Mouse (Mus musculus) erythroblast, adult 5-6 weeks (primary cell): ENCODE data around the gene Fkbp4. TPM values are rescaled to one million over a fixed set of nuclear protein-coding genes. Genes with fewer than 3 reads are reported as not detected.

ENCODE experiments used
- ATAC-seq: replicated peaks from 2 replicates; pipeline ENCODE4 v1.8.0; 2016; ENCODE audit warnings: moderate number of reproducible peaks, mild to moderate bottlenecking, moderate TSS enrichment, inconsistent platforms; ENCODE audit not compliant: poor library complexity, low FRiP score, severe bottlenecking
- total RNA-seq, 2 experiments: library from RNA; stranded (forward) in 1 of 2; stranded (reverse) in 1 of 2; fragments of 150-400 nt in 1 of 2; fragments of 200-764, 138-1000 nt in 1 of 2; gene quantifications; 2 replicates each; pipeline versions ENCODE4 v1.2.3 to v1.2.4; 2015 to 2017; ENCODE audit warnings: low replicate concordance in 2 of 2

Fkbp4 gene
- total RNA-seq (2015; ENCODE audit: low replicate concordance), result 16.1 and 19.2 TPM in 2 replicates
- total RNA-seq (2017; ENCODE audit: low replicate concordance), result 34.8 and 68.4 TPM in 2 replicates

DNA sequence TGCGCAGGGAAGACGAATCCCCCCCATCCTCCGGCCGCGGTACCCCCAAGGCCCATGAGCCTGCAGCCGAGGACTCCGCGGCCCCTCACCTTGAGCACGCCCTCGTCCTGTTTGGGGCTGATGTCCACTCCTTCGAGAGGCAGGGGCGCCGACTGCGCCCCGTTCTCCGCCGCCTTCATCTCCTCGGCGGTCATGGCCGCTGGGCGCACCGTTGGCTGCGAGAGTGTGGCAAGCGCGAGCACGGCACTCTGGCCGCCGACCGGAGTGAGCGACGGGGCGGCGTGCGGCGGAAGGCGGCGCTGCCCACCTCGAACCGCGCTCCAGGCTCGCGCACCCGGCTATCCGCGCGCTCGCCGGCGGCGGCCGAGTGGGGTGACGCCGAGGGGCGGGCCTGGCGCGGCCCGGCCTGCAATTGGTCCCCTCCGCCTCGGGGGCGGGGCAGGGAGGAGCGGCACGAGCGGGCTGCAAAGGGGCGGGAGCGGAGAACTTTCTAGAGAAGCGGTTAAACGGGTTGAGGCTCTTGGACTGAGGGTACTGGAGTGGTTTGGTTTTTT, at the start of gene Fkbp4:
TSS of gene Fkbp4 (minus strand) at position 361 of the 554 bp plus-strand sequence.
- ATAC-seq, result peak; percentile 93

- ATAC-seq, result no peak
These were observed 49.3 kb upstream of the Fkbp4 start for GRCm38 (mm10) chr6:128487736-128488135.

- peak; percentile 99 for ATAC-seq
These were observed 41.3 kb upstream of the Fkbp4 start for GRCm38 (mm10) chr6:128479463-128480454.

DNA sequence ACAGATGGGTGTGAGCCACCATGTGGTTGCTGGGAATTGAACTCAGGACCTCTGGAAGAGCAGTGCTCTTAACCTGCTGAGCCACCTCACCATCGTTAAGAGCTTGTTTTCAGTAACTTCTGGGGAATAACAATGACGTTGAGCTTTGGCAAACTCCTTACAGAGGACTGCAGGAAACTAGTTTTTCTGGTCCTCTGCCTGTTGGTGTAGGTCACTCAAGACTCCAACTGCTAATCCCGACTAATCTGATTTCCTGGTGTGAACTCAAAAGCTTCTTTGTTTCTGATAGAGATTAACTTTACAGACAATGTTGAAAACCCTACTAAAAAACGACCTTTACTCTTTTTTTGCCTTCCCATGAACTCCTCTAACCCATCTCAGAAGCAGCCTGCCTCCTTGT, 39.0 kb upstream of the Fkbp4 start:
- no peak for ATAC-seq

DNA sequence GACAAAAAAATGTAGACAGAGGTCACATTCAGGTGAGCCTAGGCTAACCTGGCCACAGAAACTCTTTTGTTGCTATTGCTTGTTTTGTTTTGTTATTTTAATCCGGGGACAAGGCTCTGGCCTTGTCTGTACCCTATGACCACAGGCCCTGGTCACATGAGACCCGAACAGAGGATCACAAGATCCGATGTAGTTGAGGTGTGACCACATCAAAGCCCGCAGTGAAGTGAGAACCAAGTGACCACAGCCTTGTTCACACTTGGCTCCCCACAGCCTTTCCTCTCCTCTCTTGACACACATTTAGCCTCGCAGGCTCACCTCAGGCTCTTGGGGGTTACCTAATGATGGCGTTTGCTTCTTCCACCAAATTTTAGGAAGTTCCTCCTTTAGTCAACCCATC, 35.6 kb upstream of the Fkbp4 start:
- no peak for ATAC-seq

DNA sequence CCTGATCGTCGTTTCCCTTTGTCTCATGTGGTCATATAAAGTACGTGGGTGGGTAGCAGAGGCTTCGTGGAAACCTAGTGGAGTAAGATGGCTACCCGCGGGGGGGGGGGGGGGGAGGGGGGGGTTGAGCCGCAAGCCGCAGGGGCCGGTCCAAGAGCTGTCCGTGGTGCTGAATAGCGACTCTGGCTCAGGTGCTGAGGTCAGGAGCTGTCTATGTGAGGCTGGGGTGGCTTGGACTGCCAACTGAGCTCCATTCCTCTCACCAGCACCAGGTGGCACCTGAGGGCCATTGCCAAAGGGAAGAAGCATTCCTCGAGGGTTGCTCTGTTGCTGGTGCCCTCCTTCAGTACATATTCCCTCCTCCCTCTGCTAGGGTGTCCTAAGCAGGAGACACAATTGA, 31.0 kb upstream of the Fkbp4 start:
- no peak for ATAC-seq

DNA sequence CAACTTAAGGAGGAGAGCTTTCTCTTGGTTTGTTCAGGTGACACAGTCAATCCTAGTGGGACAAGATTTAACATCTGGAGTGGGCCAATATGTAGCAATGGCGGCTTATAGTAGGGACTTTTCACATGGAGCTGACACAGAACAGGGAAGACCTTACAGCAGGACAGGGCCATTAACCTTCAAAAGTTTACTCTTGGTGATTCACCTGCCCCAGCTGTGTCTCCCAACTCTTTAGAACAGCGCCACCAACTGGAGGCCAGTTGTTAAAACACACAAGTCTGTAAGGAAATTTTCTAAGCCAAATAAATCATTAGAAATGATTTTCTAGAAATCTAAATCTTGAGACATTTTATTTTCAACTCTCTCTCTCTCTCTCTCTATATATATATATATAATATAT, 28.8 kb upstream of the Fkbp4 start:
- no peak for ATAC-seq

GRCm38 (mm10) chr6:128466563-128466962, 28.1 kb upstream of the Fkbp4 start:
- ATAC-seq, result no peak

- ATAC-seq, result no peak
These were observed 27.6 kb upstream of the Fkbp4 start for GRCm38 (mm10) chr6:128466043-128466442.

GRCm38 (mm10) chr6:128464996-128465395, 26.5 kb upstream of the Fkbp4 start:
- no peak for ATAC-seq

- no peak for ATAC-seq
These were observed 23.1 kb upstream of the Fkbp4 start for GRCm38 (mm10) chr6:128461606-128462005.

- no peak for ATAC-seq
These were observed 22.4 kb upstream of the Fkbp4 start for GRCm38 (mm10) chr6:128460729-128461503.

DNA sequence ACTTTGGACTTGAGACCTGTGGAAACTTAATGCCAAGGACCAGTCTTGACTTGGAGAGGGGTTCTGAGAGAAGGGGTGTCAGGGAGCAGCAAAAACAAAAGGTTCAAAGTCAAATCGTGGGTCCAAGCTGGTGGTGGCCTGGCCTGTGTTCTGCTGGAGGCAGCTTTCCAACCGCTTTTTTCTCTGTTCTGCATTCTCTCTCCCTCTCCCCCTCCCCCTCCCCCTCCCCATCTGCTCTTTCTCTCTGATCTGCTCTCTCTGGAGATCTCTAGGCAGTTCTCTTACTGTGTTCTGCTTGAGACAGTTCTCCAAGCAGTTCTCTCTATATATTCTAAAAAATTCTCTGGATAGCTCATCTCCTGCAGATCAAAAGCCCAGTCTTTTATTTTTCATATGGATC, 21.8 kb upstream of the Fkbp4 start:
- no peak for ATAC-seq

- ATAC-seq, result no peak
These were observed 18.7 kb upstream of the Fkbp4 start for GRCm38 (mm10) chr6:128457186-128457585.

DNA sequence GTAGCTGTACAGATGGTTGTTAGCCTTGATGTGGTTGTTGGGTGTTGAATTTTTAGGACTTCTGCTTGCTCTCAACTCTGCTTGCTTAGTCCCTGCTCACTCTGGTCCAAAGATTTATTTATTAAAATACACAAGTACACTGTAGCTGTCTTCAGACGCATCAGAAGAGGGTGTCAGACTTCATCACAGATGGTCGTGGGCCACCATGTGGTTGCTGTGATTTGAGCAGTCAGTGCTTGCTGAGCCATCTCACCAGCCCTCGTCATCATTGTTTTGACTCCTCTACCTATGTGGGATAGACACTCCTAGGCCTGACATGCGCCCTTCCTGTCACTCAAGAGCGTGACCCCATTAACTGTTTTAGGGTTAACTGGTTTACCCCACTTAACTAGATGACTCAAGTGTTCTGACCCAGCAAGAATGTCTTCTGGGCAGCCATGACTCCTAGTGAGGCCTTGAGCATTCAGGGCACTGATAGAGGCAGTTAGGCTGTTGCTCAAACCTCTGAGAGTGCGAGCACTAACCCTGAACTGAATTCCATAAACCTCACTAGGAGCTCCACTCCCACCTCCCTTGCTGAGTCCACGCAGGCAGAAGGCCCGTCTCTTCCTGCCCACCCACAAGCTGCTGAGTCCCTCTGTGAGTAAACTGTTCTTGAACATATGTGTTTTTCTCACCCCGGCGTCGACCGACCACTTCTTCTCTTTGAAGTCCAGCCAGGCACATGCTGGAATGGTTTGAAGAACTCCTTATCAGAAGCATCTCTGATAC, 17.5 kb upstream of the Fkbp4 start:
- ATAC-seq, result no peak

DNA sequence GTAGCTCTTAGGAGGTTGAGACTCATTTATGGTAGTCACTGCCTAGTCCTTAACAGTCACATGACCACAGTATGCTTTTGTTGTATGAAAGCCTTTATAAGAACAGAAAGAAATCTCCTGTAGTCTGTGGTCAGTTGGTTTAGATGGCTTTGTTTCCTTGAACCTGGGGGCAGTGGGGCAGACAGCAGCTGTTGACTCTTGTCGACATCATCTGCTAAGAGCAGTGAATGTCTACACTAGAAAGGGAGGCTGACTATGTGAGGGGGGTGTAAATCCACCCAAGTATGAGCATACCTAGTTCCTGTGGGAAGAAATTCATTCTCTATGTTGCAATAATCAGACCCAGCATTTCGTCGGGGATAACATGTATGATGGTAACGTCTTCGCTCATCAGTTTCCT, 8.6 kb upstream of the Fkbp4 start:
- ATAC-seq, result no peak

GRCm38 (mm10) chr6:128445761-128446535, 7.5 kb upstream of the Fkbp4 start:
- ATAC-seq, result 0 out of 2 replicates have a peak, but pooled peaks have one; percentile 50

- no peak for ATAC-seq
These were observed 1.8 kb upstream of the Fkbp4 start for GRCm38 (mm10) chr6:128440238-128440637.

DNA sequence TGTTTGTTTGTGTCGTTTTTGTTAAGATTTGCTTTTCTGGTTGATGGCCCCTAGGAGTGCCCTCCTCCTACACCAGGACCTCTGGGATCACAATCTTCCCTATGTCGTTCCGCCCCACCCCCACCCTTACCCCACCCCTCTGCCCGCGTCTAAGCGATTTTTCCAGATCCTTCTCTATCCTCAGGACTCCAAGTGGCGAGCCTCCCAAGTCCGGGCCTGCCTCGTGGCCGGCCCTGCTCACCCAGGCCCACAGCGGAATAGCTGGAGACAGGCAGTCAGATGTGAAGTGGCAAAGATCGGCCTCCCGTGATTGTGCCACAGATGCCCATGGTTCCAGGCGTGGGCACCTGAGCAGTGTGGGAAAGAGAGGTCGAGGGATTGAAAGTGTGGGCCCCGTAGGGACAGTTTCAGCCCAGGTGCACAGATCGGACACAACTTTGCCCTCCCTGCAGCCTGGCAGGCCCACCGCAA, 429 bp upstream of the Fkbp4 start:
- 0 out of 2 replicates have a peak, but pooled peaks have one; percentile 4 for ATAC-seq
